Mouse (Mus musculus): ENCODE results near the gene Tbc1d22a.

DNA sequence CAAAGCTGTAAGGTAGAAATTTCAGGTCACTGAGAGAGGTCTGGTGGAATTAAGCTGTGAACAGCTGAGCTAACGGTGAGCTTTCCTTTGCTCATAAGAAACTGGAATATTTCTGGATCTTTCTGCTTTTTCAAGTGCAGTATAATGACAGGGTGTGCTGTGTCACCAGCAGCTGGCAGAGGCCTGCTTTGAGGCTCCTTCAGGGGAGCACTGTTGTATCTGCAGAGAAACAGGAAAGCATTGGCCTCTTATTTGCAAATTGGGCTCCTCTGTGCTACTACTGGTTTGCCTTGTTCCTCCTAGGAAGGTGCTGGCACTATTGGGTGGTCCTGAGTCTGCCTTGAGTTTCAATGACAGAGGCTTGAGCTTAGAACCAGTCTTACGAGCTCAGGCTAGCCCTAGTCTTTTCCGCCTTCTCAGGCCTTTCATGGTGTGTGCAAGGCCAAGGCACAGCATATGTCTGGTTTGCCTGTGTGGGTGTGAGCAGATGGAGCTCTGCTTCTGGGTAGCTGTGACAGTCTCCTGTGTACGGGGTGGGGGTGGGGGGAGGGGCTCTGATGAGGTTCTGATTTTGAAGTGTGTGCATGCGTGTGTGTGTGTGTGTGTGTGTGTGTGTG, 95.1 kb downstream of the Tbc1d22a start:
- TF ChIP-seq CTCF (IDR thresholded peaks at IDR 0.05; ENCODE audit: control insufficient read depth, insufficient read depth, low read length) (no peak), POLR2A (IDR thresholded peaks at IDR 0.05; ENCODE audit: borderline replicate concordance, control insufficient read depth, low read depth, low read length) (no peak)

Measured in bone marrow, adult 2 months (tissue).